Mouse (Mus musculus) limb, embryonic 14.5 days (tissue): ENCODE measurements around the gene Tpsg1. TPM values are rescaled to one million over a fixed set of nuclear protein-coding genes. Genes with fewer than 3 reads are reported as not detected.

Experiments used
- ATAC-seq: fragments of 200-750 bp; cut with Nextera tagmentation; 2 replicates; pipeline ENCODE4 v1.8.0; 2017; ENCODE audit warnings: low read depth, moderate number of reproducible peaks, moderate TSS enrichment; ENCODE audit not compliant: low FRiP score
- DNase-seq: peaks from one replicate; pipeline ENCODE4 v3.0.0-alpha.2; 2015; ENCODE audit warnings: low spot score
- H3K27ac ChIP-seq: fragments of 300-500 bp; sonication (generic); replicated peaks from 2 replicates; pipeline ENCODE4 v1.5.1; 2014; ENCODE audit warnings: low read depth, mild to moderate bottlenecking, low read length, moderate library complexity, mixed read lengths
- H3K27me3 ChIP-seq: fragments of 300-500 bp; sonication (generic); 2 replicates; pipeline ENCODE4 v1.6.1; 2014; ENCODE audit warnings: low read length, mixed read lengths; ENCODE audit not compliant: control insufficient read depth, insufficient read depth
- H3K36me3 ChIP-seq: fragments of 300-500 bp; sonication (generic); 2 replicates; pipeline ENCODE4 v1.6.1; 2014; ENCODE audit warnings: mild to moderate bottlenecking, low read length, moderate library complexity, mixed read lengths; ENCODE audit not compliant: control insufficient read depth, insufficient read depth
- H3K4me1 ChIP-seq: fragments of 300-500 bp; sonication (generic); 2 replicates; pipeline ENCODE4 v1.6.1; 2014; ENCODE audit warnings: antibody characterized with exemption, low read length, mixed read lengths; ENCODE audit not compliant: control insufficient read depth, insufficient read depth
- H3K4me2 ChIP-seq: fragments of 300-500 bp; sonication (generic); replicated peaks from 2 replicates; pipeline ENCODE4 v1.6.1; 2014; ENCODE audit warnings: low read depth, mild to moderate bottlenecking, low read length, moderate library complexity; ENCODE audit not compliant: severe bottlenecking
- H3K4me3 ChIP-seq: fragments of 300-500 bp; sonication (generic); replicated peaks from 2 replicates; pipeline ENCODE4 v1.5.1; 2014; ENCODE audit warnings: low read length
- H3K9ac ChIP-seq: fragments of 300-500 bp; sonication (generic); 2 replicates; pipeline ENCODE4 v1.6.1; 2014; ENCODE audit warnings: mild to moderate bottlenecking, low read depth, low read length, moderate library complexity; ENCODE audit not compliant: severe bottlenecking
- H3K9me3 ChIP-seq: fragments of 300-500 bp; sonication (generic); 2 replicates; pipeline ENCODE4 v1.6.1; 2016; ENCODE audit warnings: low read length; ENCODE audit not compliant: control insufficient read depth
- POLR2A ChIP-seq: fragments of 200-500 bp; IDR thresholded peaks from 2 replicates; pipeline ENCODE4 v1.8.0; 2012; ENCODE audit warnings: inconsistent platforms, mild to moderate bottlenecking, moderate library complexity, borderline replicate concordance; ENCODE audit not compliant: insufficient read depth, insufficient read length; ENCODE audit errors: extremely low read depth
- WGBS: fragments of 180-500 bp; shearing (Covaris S2); extraction: QIAGEN DNeasy Blood & Tissue Kit; methylation state at CpG from one replicate; pipeline ENCODE4 v1.1.7; 2014; 5-methylcytosine and 5-hydroxymethylcytosine counted together
- polyA plus RNA-seq, 2 experiments: library from polyadenylated mRNA; depleted of rRNA in 1 of 2; stranded (reverse) in 1 of 2; unstranded in 1 of 2; fragments of >200 nt; fragmentation: Nextera tagmentation in 1 of 2; extraction: Ambion mirVana in 1 of 2; gene quantifications; 2 replicates each; pipeline versions ENCODE4 v1.2.1 to v1.2.3; 2012 to 2014

Gene Tpsg1
- polyA plus RNA-seq (2012; rRNA removed): 11.3 and 14.6 TPM in 2 replicates
- 10.2 and 14.6 TPM in 2 replicates for polyA plus RNA-seq (2014; fragmentation: Nextera tagmentation; extraction: Ambion mirVana)

DNA sequence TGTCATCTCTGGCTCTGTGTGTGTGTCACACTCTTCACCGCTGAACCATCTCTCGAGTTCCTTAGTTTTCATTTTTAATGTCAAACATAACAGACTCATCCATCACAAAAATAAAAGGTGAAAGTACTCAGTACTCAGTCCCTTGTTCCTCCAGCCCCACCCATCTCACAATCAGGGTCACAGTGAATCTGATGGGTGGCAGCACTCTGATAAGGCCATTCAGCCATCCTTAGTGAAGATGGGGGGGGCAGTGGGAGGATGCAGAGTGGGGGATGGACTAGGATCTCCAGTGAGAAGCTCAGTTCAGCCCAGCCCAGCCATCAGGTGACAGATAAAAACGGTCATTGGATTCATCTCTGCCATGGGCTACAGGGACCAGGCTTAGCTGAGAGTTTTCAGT, at the start of gene Tpsg1:
TSS of gene Tpsg1 (plus strand) at position 301 of the 400 bp plus-strand sequence.
- no peak for TF ChIP-seq POLR2A

DNA sequence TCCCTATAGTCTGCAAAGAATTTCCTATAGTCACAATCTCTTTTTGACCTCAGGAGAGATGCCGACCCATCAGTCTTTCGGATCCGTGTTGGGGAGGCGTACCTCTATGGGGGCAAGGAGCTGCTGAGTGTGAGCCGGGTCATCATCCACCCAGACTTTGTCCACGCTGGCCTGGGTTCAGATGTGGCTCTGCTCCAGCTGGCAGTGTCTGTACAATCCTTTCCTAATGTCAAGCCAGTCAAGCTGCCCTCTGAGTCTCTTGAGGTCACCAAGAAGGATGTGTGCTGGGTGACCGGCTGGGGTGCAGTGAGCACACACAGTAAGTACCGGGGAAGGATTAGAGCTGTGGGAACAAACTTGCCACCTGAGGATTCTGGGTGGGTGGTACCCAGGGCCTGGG, 48.3 kb upstream of the Tpsg1 start:
- H3K36me3 ChIP-seq: no peaks in the 10 kb centered on the region
- H3K27me3 ChIP-seq: no peaks in the 10 kb centered on the region
- H3K4me1 ChIP-seq: no peaks in the 10 kb centered on the region
- H3K9me3 ChIP-seq: no peaks in the 10 kb centered on the region
- H3K4me2 ChIP-seq: no peak overlapping the region
- TF ChIP-seq POLR2A: no peak
- no peak overlapping the region for H3K4me3 ChIP-seq
- DNase-seq (no peak), ATAC-seq (no peak)
- WGBS: 93% methylated on average over 8 of the region's 8 CpGs
- no peak overlapping the region for H3K9ac ChIP-seq
- H3K27ac ChIP-seq: no peak overlapping the region

More for the DNA sequence above, at the start of gene Tpsg1:
- Histone ChIP-seq H3K9ac (no peak within 1 kb of the TSS), H3K27me3 (no peaks in the 10 kb centered on the region), H3K4me1 (no peaks in the 10 kb centered on the region), H3K27ac (no peak within 1 kb of the TSS), H3K4me3 (no peak within 1 kb of the TSS), H3K36me3 (no peaks in the 10 kb centered on the region), H3K9me3 (no peaks in the 10 kb centered on the region), H3K4me2 (no peak within 1 kb of the TSS)
- WGBS: 71% methylated on average over 3 of the region's 3 CpGs
- DNase-seq (no peak), ATAC-seq (no peak)

DNA sequence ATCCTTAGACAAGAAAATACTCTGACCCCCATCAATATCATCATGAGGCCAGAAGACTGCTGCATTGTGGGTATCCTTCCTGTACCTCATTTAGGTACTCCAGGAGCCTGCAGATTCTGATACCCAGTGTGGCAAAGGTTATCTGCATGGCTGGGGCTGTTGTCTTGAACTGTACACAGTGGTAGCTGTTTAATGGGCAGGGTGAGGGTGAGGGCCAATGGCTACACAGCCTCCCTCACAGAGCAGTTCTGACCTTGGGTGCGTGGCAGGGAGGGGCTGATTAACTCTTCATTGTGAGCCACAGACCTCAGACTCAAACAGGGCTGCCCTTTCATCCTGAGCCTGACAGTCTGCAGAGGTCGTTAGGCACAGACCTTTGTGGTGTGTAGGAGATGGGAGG, 46.1 kb upstream of the Tpsg1 start:
- no peaks in the 10 kb centered on the region for H3K36me3 ChIP-seq
- no peak for DNase-seq
- H3K4me3 ChIP-seq: no peak overlapping the region
- no peak overlapping the region for H3K9ac ChIP-seq
- H3K4me2 ChIP-seq: no peak overlapping the region
- no peaks in the 10 kb centered on the region for H3K27me3 ChIP-seq
- H3K27ac ChIP-seq: no peak overlapping the region
- 10% methylated on average over 2 of the region's 2 CpGs for WGBS
- TF ChIP-seq POLR2A: no peak
- no peaks in the 10 kb centered on the region for H3K4me1 ChIP-seq
- no peak for ATAC-seq
- H3K9me3 ChIP-seq: no peaks in the 10 kb centered on the region

DNA sequence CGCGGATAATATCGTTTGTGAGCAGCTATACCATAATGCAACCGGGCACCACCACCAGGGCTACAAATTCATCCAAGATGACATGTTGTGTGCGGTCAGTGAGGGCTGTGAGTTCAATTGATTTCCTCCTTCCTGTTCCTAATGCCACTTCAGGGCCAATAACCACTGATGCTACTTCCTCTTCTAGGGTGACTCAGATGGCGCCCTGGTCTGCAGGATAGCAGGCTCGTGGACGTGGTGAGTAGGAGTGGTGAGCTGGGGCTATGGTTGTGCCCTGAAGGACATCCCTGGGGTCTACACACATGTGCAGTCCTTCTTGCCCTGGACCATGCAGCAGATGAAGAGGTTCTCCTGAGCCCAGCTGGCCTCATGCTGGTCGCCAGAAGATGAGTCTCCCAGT, 36.8 kb upstream of the Tpsg1 start:
- Histone ChIP-seq H3K4me3 (no peak overlapping the region), H3K9ac (no peak overlapping the region), H3K9me3 (no peaks in the 10 kb centered on the region), H3K36me3 (no peaks in the 10 kb centered on the region), H3K27ac (no peak overlapping the region), H3K4me2 (no peak overlapping the region), H3K27me3 (peaks cover 4% of the 10 kb centered on the region; the same call in 1 of the 2 replicates), H3K4me1 (no peaks in the 10 kb centered on the region)
- no peak for DNase-seq
- TF ChIP-seq POLR2A: no peak
- no peak for ATAC-seq
- 65% methylated on average over 9 of the region's 9 CpGs for WGBS

DNA sequence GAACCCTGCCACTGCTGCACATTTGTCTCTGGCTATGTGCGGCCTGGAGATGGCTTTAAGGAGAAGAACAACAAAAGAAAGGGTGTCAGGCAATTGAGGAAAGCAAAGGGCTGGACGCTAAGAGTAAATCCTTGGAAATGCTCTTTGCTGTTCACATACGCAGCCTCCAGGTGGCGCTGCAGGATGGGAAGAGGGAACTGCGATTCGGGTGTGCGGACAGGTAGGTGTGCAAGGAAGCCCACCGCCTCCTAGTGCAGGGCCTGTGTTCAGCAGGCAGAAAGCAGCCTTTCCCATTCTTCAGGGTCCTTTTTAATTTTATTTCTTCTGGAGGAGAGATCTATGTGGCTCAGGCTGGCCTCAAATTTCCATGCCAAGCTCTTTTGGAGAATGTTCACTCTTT, 35.1 kb upstream of the Tpsg1 start:
- H3K4me3 ChIP-seq: no peak overlapping the region
- WGBS: under 1% methylated on average over 8 of the region's 8 CpGs
- DNase-seq (peak; percentile 64), ATAC-seq (no peak)
- no peak overlapping the region for H3K27ac ChIP-seq
- H3K9me3 ChIP-seq: no peaks in the 10 kb centered on the region
- peaks cover 4% of the 10 kb centered on the region; the same call in 1 of the 2 replicates for H3K27me3 ChIP-seq
- no peaks in the 10 kb centered on the region for H3K4me1 ChIP-seq
- no peak for TF ChIP-seq POLR2A
- no peaks in the 10 kb centered on the region for H3K36me3 ChIP-seq
- no peak overlapping the region for H3K4me2 ChIP-seq
- H3K9ac ChIP-seq: no peak overlapping the region

DNA sequence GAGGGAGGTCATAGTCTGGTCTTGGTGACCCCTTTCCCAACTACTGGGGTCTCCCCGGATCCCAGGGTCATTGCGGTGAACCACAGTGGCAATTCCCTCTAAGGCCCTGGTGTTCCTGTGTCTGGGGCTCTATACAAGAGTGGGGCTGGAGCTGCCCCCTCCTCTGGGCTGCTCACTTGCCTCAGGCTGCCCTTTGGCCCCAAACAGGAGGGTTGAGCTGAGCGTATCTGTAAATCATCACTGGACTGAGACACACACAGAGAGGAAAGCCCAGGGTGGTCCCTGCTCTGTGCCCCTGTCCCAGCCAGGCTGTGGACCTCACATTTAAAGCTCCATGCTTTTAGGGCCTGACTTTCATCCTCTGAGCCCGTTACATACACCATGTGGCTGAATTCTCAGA, 30.9 kb upstream of the Tpsg1 start:
- no peak for ATAC-seq
- H3K9ac ChIP-seq: no peak overlapping the region
- no peak overlapping the region for H3K4me2 ChIP-seq
- WGBS: 84% methylated on average over 4 of the region's 4 CpGs
- no peak overlapping the region for H3K4me3 ChIP-seq
- H3K9me3 ChIP-seq: no peaks in the 10 kb centered on the region
- no peak for TF ChIP-seq POLR2A
- H3K27ac ChIP-seq: no peak overlapping the region
- no peak for DNase-seq
- H3K4me1 ChIP-seq: no peaks in the 10 kb centered on the region
- no peaks in the 10 kb centered on the region for H3K36me3 ChIP-seq
- H3K27me3 ChIP-seq: no peaks in the 10 kb centered on the region
